Mouse (Mus musculus) macrophage (primary cell): ENCODE data around the gene Prmt7. TPM values are rescaled to one million over a fixed set of nuclear protein-coding genes. Genes with fewer than 3 reads are reported as not detected.

Experiments used
- H3K27ac ChIP-seq: fragments of 350-480 bp; formaldehyde crosslinking; 2 replicates; pipeline ENCODE4 v1.9.0; 2021
- H3K36me3 ChIP-seq: fragments of 350-480 bp; formaldehyde crosslinking; 2 replicates; pipeline ENCODE4 v1.9.0; 2021; ENCODE audit errors: inconsistent target
- H3K4me3 ChIP-seq: fragments of 350-480 bp; formaldehyde crosslinking; 2 replicates; pipeline ENCODE4 v1.9.0; 2021; ENCODE audit errors: inconsistent target
- H3K79me2 ChIP-seq: fragments of 350-480 bp; formaldehyde crosslinking; 2 replicates; pipeline ENCODE4 v1.9.0; 2021; ENCODE audit errors: inconsistent target
- WGBS: methylation state at CpG from one replicate; pipeline ENCODE4 v1.1.7; 2026; ENCODE audit warnings: inconsistent platforms; ENCODE audit not compliant: missing documents; 5-methylcytosine and 5-hydroxymethylcytosine counted together
- polyA plus RNA-seq: library from polyadenylated mRNA; stranded (reverse); fragments of 250-400 nt; gene quantifications from 3 replicates; pipeline ENCODE4 v1.2.4, GENCODE M21; 2018; ENCODE audit warnings: inconsistent platforms

Prmt7 gene
- polyA plus RNA-seq, 1 experiment from 2014 or later = 17.5 TPM

GRCm38 (mm10) chr8:106288732-106289131, 78.0 kb downstream of the Prmt7 start:
- Histone ChIP-seq H3K36me3 (no peaks in the 10 kb centered on the region), H3K27ac (no peak overlapping the region), H3K4me3 (no peak overlapping the region), H3K79me2 (no peaks in the 10 kb centered on the region)
- 68% methylated on average over 3 of the region's 3 CpGs for WGBS

DNA sequence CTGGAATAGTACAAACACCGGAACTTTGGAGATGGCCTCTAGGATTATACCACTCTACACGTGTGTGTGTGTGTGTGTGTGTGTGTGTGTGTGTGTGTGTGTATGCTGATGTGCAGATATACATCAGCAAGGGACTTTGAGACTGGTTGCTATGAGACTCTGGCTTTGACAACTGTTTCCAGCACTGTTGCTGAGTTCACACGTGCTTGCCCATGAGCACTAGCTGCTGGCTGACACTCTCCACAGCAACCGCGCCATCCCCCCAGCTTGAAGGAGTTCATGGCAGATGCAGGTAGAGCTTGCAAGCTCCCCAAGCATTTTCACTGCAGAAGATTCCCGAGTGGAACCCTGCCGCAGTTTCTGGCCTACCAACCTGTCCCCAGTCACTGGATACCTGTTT, 78.7 kb downstream of the Prmt7 start:
- Histone ChIP-seq H3K36me3 (no peaks in the 10 kb centered on the region), H3K27ac (no peak overlapping the region), H3K79me2 (no peaks in the 10 kb centered on the region), H3K4me3 (no peak overlapping the region)
- 96% methylated on average over 5 of the region's 7 CpGs for WGBS

DNA sequence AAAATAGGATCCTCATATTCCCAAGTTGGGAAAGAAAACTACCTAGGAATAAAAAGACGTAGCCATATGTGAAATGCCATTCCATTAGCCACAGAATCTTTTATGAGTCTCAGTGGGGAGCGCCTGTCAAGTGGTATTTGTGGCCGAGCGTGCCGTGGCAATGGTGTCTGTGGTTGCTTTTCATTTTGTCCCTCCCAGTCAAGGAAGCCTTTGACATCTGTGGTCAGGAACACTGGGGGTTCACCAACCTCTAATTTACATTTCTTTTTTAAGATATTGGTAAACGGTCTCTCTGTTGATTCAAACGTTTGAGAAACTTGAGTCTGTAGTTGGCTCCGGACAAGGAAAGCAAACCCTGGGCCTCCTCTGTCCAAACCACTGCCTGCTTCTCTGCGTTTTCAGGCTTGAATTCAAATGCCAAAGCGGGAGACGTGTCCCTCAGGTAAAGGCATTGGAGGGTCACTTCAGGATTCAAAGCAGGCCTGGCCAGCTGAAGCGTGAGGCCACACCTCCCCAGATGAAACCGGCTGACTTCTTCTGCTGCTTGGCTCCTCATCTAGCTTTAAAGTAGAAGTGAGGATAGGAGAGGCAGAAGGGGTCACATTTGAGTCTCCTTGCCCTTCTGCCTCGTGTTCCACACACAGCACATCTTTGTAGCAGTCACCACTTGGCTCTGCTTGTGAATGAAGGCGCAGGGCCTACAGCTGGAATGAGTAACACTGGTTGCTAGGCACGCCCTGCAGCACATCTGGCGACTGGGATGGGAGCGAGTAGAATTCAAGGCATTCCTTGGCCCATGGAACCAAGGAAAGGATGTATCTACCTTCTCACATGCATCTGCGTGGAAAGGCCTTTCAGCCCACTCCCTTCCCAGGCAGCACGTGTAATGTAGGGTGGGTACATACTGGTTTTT, 82.0 kb downstream of the Prmt7 start:
- Histone ChIP-seq H3K27ac (no peak overlapping the region), H3K36me3 (no peaks in the 10 kb centered on the region), H3K4me3 (no peak overlapping the region), H3K79me2 (no peaks in the 10 kb centered on the region)
- WGBS = 49% methylated on average over 20 of the region's 20 CpGs

- Histone ChIP-seq H3K4me3 (no peak overlapping the region), H3K79me2 (no peaks in the 10 kb centered on the region)
- WGBS = 94% methylated on average over 5 of the region's 5 CpGs
Measured at GRCm38 (mm10) chr8:106298261-106298660, 87.5 kb downstream of the Prmt7 start.

DNA sequence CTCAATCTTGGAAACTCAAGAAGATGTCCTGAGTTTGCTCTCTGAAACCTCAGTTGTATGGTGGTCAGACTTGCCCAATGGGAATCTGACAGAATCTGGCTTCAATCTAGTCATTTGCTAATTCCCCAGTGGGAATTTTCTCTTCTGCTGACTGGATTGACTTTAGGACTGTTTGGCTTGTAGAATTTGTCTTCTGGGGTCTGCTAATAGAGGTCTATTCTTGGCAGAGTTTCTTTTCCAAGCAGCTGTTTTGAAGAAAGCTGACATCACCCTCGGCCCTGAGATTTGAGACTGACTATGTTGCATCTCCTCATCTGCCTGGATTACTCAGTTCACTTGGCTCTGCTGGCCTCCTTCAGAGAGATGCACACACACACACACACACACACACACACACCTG, 88.1 kb downstream of the Prmt7 start:
- no peak overlapping the region for H3K27ac ChIP-seq
- 100% methylated on average over 1 of the region's 1 CpGs for WGBS
- no peaks in the 10 kb centered on the region for H3K79me2 ChIP-seq
- no peaks in the 10 kb centered on the region for H3K36me3 ChIP-seq
- H3K4me3 ChIP-seq = no peak overlapping the region

More at GRCm38 (mm10) chr8:106298261-106298660, 87.5 kb downstream of the Prmt7 start:
- Histone ChIP-seq H3K27ac (no peak overlapping the region), H3K36me3 (no peaks in the 10 kb centered on the region)

DNA sequence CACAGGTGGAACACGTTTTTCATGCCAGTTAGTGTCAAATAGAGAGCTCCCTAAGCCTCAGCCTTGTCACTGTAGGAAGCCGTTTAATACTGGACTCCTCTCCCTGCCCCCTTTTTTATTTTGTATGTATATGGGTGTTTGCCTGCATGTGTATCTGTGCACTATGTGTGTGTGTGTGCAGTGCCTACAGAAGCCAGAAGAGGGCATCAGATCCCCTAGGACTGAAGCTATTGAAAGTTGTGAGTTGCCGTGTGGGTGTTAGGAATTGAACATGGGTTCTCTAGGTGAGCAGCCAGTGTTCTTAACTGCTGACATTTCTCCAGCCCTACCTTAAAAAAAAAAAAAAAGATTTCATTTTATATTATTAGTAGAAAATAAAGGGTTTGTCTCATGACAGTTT, 89.0 kb downstream of the Prmt7 start:
- Histone ChIP-seq H3K4me3 (no peak overlapping the region), H3K36me3 (no peaks in the 10 kb centered on the region), H3K79me2 (no peaks in the 10 kb centered on the region), H3K27ac (no peak overlapping the region)
- WGBS = 93% methylated on average over 3 of the region's 3 CpGs

DNA sequence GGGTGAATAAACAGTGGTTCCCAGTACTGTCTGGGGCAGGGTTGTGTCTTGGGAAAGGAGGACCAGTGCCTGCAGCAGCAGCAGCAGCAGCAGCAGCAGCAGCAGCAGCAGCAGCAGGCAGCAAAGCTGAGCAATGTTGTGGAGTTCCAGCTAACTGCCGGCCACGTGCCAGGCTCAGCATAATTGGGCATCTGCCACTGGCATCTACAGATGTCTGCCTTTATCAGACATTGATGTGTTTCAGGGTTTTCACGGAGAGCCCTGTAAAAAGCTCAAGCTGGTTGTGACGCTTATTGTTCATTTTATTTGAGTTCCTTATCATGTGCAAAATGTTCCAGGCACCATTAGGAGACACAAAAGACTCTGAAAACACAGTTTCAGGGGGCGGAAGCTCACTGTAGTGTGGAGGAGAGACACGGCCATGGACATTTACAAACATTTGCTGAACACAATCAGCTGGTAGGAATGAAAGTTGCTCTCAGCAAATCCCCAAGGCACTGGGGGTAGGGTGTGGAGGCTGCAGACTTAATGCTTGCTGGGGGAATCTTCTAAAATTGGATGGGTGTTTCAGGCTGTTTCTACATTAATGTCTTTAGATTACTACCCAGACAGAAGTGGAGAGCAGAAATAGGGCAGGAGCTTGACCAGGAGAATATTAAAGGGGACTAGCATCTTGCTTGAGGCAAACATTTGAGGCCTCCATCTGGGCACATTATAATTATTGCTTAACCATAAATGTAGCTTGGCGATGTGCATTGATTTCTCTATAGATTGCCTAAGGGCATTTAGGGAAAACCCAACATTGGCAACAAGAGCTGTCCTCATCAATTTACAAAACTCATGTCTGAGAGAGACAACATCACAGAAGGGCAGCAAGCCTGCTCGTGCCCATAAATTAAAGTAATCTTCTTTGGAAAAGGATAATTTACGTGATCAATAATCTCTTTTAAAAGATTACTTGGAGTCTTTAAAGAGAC, 90.3 kb downstream of the Prmt7 start:
- 89% methylated on average over 8 of the region's 9 CpGs for WGBS
- Histone ChIP-seq H3K4me3 (no peak overlapping the region), H3K36me3 (no peaks in the 10 kb centered on the region), H3K27ac (no peak overlapping the region), H3K79me2 (no peaks in the 10 kb centered on the region)

Other genes starting within 250 kb of the Prmt7 start
- gene Slc12a4, start 244.8 kb upstream of the Prmt7 start, polyA plus RNA-seq = 16.1 to 37.5 TPM (median 23.1 TPM) in 3 replicates
- 0.10 to 0.34 TPM in 2 of 3 replicates, not detected in the other for gene Dpep3, start 231.5 kb upstream of the Prmt7 start, polyA plus RNA-seq
- 7.6 to 13.0 TPM (median 7.7 TPM) in 3 replicates for gene Dus2, start 219.6 kb upstream of the Prmt7 start, polyA plus RNA-seq
- not detected in 3 replicates for gene Dpep2nb, start 205.0 kb upstream of the Prmt7 start, polyA plus RNA-seq
- 10.2 to 19.4 TPM (median 15.9 TPM) in 3 replicates for gene Ddx28, start 199.1 kb upstream of the Prmt7 start, polyA plus RNA-seq
- gene Nfatc3, start 152.1 kb upstream of the Prmt7 start, polyA plus RNA-seq = 21.3 to 25.2 TPM (median 22.3 TPM) in 3 replicates
- gene Esrp2, start 74.0 kb upstream of the Prmt7 start, polyA plus RNA-seq = not detected in 3 replicates
- 132 to 176 TPM (median 135 TPM) in 3 replicates for gene Pla2g15, start 60.5 kb upstream of the Prmt7 start, polyA plus RNA-seq
- gene Slc7a6, start 42.1 kb upstream of the Prmt7 start, polyA plus RNA-seq = 4.4 to 10.2 TPM (median 4.9 TPM) in 3 replicates
- 28.1 to 38.1 TPM (median 29.3 TPM) in 3 replicates for gene Slc7a6os, start within 50 bp of the Prmt7 start, polyA plus RNA-seq
- 0.68 to 1.6 TPM (median 1.0 TPM) in 3 replicates for gene Smpd3, start 127.1 kb downstream of the Prmt7 start, polyA plus RNA-seq
- gene Zfp90, start 204.4 kb downstream of the Prmt7 start, polyA plus RNA-seq = 28.4 to 47.9 TPM (median 29.5 TPM) in 3 replicates